Mouse (Mus musculus): ENCODE measurements at regions not wholly inside any gene's neighbourhood (a gene's known extent, or its start where the extent isn't known, plus 50 kb on each side); places are given as distances from the start of the nearest gene placed in this dataset.

- TF ChIP-seq EP300 (IDR thresholded peaks at IDR 0.05; ENCODE audit: low read depth) = no peak
- no peak for TF ChIP-seq CTCF (IDR thresholded peaks at IDR 0.05; ENCODE audit: low read depth)
These were observed 1763.0 kb upstream of the 5930422O12Rik start for GRCm38 (mm10) chr8:31665485-31665884.

Measured in liver, postnatal 0 days (tissue).